Mouse (Mus musculus): Measurements from ENCODE around the gene Mrpl49. TPM values are rescaled to one million over a fixed set of nuclear protein-coding genes. Genes with fewer than 3 reads are reported as not detected.

Gene Mrpl49
- polyA plus RNA-seq, 1 experiment: 11.0 TPM

DNA sequence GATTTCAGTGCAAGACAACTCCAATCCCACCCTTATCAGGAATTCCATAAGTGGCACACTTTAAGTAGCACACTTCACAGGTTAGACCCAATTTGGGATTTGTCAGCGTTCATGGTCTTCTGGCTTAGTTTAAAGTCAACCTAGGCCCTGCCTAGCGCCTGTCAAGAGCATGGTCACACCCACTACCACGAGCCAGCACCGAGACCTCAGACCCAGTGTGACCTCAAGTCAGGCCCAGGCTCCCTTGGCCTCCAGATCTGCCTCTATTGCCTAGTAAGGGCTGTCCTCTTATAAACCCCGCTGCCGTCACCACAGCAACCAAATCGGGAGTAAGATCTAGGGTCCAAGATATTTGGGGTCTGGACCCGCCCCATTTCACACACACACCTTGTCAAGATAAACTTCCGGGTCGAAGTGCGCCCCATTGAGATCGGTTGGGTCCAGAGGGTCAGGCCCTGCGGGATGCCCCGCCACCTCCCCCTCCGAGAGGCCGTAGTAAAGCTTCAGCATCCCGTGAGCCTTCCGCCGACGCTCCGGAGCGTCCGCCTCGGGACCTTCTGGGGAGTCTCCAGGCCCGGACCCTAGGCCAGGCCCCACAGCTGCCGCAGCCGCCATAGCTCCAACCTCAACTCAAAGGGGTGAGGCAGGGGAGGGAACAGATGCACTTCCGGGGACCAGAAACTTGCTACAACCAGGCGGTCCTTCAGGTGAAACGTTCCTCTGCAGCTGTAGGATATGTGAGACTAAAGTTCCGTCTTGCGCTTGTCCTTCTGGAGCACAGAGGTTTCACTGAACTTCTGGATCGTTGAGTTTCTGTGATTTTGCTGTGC is 19.2 kb upstream of the Mrpl49 start, which contains the start of gene Vps51:
TSS of gene Vps51 (minus strand) at position 668 of the 830 bp plus-strand sequence.
- TF ChIP-seq CTCF (IDR thresholded peaks at IDR 0.05; ENCODE audit: extremely low read depth, insufficient read depth, insufficient read length, insufficient replicate concordance) (no peak), POLR2A (IDR thresholded peaks at IDR 0.05; ENCODE audit: low read depth, low read length) (no peak)
- H3K4me3 ChIP-seq (ENCODE audit: extremely low read depth, insufficient read depth, insufficient read length): peak within 1 kb of the TSS; percentile 85
- peaks cover 12% of the 10 kb centered on the region for H3K36me3 ChIP-seq (ENCODE audit: control insufficient read depth, insufficient read depth, low read length)
- peak within 1 kb of the TSS; percentile 81 for H3K27ac ChIP-seq (ENCODE audit: insufficient read depth, low read length)
- peaks cover 7% of the 10 kb centered on the region; the same call in 1 of the 2 replicates for H3K4me1 ChIP-seq (ENCODE audit: control insufficient read depth, insufficient read depth, insufficient read length)
- 1% methylated on average over 33 of the region's 33 CpGs for WGBS
- peak; percentile 83 to 89 for DNase-seq (ENCODE audit: low read depth in 1 of 2, low spot score in 2 of 2)
- no peaks in the 10 kb centered on the region for H3K27me3 ChIP-seq (ENCODE audit: control insufficient read depth, insufficient read depth, low read length)

DNA sequence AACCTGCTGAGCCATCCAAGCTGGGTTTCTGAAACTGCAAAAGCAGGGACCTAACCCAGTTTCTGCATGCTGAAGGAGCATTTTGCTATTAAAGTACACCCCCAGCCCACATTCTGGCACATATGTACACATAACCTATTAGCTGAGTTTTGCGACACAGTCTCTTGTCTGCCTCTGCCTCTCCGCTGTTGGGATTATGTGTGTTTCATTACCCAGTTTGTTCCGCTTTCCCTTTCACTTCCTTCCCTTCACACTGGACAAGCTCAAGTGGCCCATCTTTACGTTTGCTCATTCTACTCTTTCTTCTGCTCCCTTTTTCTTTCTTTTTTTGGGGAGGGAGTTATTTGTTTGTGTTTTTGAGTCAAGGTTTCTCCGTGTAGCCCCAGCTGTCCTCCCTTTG is 16.3 kb upstream of the Mrpl49 start:
- whole genome bisulfite sequencing: 80% methylated on average over 5 of the region's 5 CpGs
- Histone ChIP-seq H3K4me1 (ENCODE audit: control insufficient read depth, insufficient read depth, insufficient read length) (peaks cover 7% of the 10 kb centered on the region), H3K4me3 (ENCODE audit: extremely low read depth, insufficient read depth, insufficient read length) (no peak overlapping the region), H3K27me3 (ENCODE audit: control insufficient read depth, insufficient read depth, low read length) (no peaks in the 10 kb centered on the region), H3K27ac (ENCODE audit: insufficient read depth, low read length) (peak overlapping the region; percentile 11; the same call in 1 of the 2 replicates), H3K36me3 (ENCODE audit: control insufficient read depth, insufficient read depth, low read length) (peaks cover 11% of the 10 kb centered on the region)
- TF ChIP-seq POLR2A (IDR thresholded peaks at IDR 0.05; ENCODE audit: low read depth, low read length): no peak
- TF ChIP-seq CTCF (IDR thresholded peaks at IDR 0.05; ENCODE audit: extremely low read depth, insufficient read depth, insufficient read length, insufficient replicate concordance): no peak
- DNase-seq (ENCODE audit: low read depth in 1 of 2, low spot score in 2 of 2): no peak

DNA sequence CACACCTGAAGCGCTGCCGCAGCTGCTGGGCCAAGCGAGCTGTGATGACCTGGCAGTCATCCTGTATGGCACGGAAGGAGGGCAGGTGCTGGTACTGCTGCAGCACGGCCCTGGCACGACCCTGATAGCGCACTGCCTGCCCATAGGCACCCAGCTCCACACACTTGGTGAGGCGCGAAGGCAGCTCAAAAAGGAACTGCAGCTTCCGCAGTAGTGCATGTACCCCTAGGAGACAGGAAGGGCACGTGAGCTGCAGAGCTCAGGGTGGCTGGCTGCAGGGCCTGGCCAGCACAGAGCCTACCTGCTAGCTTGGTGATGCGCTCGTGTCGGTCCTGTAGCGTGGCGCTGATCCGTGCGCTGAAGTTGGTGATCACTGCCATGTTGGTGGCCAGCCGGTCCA is 13.7 kb upstream of the Mrpl49 start:
- TF ChIP-seq POLR2A (IDR thresholded peaks at IDR 0.05; ENCODE audit: low read depth, low read length): no peak; the same call in 1 of the 2 replicates
- no peak for TF ChIP-seq CTCF (IDR thresholded peaks at IDR 0.05; ENCODE audit: extremely low read depth, insufficient read depth, insufficient read length, insufficient replicate concordance)
- Histone ChIP-seq H3K36me3 (ENCODE audit: control insufficient read depth, insufficient read depth, low read length) (peaks cover 11% of the 10 kb centered on the region), H3K27ac (ENCODE audit: insufficient read depth, low read length) (peak overlapping the region; percentile 68), H3K4me1 (ENCODE audit: control insufficient read depth, insufficient read depth, insufficient read length) (peaks cover 9% of the 10 kb centered on the region), H3K27me3 (ENCODE audit: control insufficient read depth, insufficient read depth, low read length) (no peaks in the 10 kb centered on the region), H3K4me3 (ENCODE audit: extremely low read depth, insufficient read depth, insufficient read length) (no peak overlapping the region; the same call in 1 of the 2 replicates)
- no peak for DNase-seq (ENCODE audit: low read depth in 1 of 2, low spot score in 2 of 2)
- WGBS: 79% methylated on average over 19 of the region's 19 CpGs

DNA sequence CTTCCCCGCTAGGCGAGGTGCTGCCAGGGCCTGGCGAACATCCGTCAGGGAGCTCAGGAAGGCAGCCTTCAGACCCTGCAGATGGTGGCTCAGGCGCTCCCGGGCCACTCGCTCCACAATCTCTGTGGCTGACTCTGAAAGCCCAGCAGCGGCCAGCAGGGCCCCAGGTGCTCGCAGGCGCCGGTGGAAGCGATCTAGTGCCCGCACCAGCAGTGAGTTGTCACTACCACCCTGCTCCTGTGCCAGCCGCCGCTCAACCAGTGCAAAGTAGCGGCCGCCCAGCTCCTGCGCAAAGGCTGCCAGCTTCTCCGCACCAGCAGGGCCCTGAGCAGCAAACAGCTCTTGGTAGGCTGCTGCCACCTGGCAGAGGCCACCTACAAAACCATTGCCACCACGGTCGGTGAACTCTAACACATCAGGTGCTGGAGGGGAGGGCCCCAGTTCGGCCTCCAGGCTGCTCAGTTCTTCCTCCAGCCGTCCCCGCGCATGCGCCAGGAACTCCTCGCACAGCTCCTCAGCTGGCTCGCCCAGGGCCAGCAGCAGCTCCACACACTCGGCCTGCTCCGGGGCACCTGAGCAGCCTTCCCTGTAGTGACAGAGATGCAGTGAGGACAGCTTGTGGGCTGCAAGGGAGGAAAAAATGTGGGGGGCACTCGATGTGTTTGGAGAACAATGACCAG is 13.1 kb upstream of the Mrpl49 start:
- 90% methylated on average over 31 of the region's 31 CpGs for WGBS
- TF ChIP-seq POLR2A (IDR thresholded peaks at IDR 0.05; ENCODE audit: low read depth, low read length) (no peak), CTCF (IDR thresholded peaks at IDR 0.05; ENCODE audit: extremely low read depth, insufficient read depth, insufficient read length, insufficient replicate concordance) (no peak)
- H3K27ac ChIP-seq (ENCODE audit: insufficient read depth, low read length): peak overlapping the region; percentile 68
- H3K4me1 ChIP-seq (ENCODE audit: control insufficient read depth, insufficient read depth, insufficient read length): peaks cover 7% of the 10 kb centered on the region
- H3K27me3 ChIP-seq (ENCODE audit: control insufficient read depth, insufficient read depth, low read length): no peaks in the 10 kb centered on the region
- DNase-seq (ENCODE audit: low read depth in 1 of 2, low spot score in 2 of 2): no peak
- peaks cover 11% of the 10 kb centered on the region for H3K36me3 ChIP-seq (ENCODE audit: control insufficient read depth, insufficient read depth, low read length)
- H3K4me3 ChIP-seq (ENCODE audit: extremely low read depth, insufficient read depth, insufficient read length): no peak overlapping the region; the same call in 1 of the 2 replicates

DNA sequence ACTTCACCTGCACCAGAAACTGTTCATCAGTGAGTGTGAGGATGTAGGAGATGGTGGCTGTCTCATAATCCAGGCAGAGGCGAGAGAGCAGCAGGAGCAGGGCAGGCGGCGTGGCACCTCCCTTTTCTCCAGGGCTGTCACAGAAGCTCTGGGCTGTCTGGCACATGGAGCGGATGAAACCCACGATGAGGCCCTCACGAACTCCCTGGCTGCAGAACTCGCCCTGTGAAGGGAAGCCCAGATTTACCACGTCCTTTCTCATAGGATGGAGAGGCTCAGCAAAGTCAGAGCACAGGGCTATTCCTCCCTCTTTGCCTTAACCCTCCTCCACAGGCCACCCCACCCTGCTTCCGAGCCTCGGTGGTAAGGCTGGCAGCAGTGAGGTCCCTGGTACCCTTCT is 12.3 kb upstream of the Mrpl49 start:
- Histone ChIP-seq H3K27ac (ENCODE audit: insufficient read depth, low read length) (no peak overlapping the region), H3K4me1 (ENCODE audit: control insufficient read depth, insufficient read depth, insufficient read length) (peaks cover 7% of the 10 kb centered on the region), H3K36me3 (ENCODE audit: control insufficient read depth, insufficient read depth, low read length) (peaks cover 11% of the 10 kb centered on the region), H3K27me3 (ENCODE audit: control insufficient read depth, insufficient read depth, low read length) (no peaks in the 10 kb centered on the region), H3K4me3 (ENCODE audit: extremely low read depth, insufficient read depth, insufficient read length) (no peak overlapping the region)
- TF ChIP-seq POLR2A (IDR thresholded peaks at IDR 0.05; ENCODE audit: low read depth, low read length) (no peak), CTCF (IDR thresholded peaks at IDR 0.05; ENCODE audit: extremely low read depth, insufficient read depth, insufficient read length, insufficient replicate concordance) (no peak)
- no peak for DNase-seq (ENCODE audit: low read depth in 1 of 2, low spot score in 2 of 2)
- WGBS: 86% methylated on average over 10 of the region's 10 CpGs

DNA sequence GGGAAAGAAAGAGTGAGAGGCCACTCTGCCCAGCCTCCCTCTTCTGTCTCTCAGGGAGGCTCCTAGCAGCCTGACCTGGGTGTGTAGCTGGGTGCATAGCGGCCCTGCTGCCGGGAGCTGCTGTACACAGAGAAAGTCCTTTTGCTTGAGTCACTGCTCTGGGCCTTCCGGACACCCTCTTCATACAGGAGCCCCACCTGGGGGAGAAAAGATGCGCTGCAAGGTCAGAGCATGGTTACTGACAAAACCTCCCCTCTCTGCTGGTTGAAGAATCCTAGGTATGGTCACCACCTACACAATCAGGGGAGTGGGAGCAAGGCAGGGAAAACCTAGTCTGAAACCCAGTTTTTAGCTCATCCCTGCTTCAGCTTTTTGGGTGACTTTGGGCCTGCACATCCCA is 11.4 kb upstream of the Mrpl49 start:
- no peak for DNase-seq (ENCODE audit: low read depth in 1 of 2, low spot score in 2 of 2)
- 89% methylated on average over 4 of the region's 4 CpGs for WGBS
- H3K4me1 ChIP-seq (ENCODE audit: control insufficient read depth, insufficient read depth, insufficient read length): peaks cover 7% of the 10 kb centered on the region
- H3K27ac ChIP-seq (ENCODE audit: insufficient read depth, low read length): no peak overlapping the region
- H3K4me3 ChIP-seq (ENCODE audit: extremely low read depth, insufficient read depth, insufficient read length): no peak overlapping the region
- H3K27me3 ChIP-seq (ENCODE audit: control insufficient read depth, insufficient read depth, low read length): no peaks in the 10 kb centered on the region
- H3K36me3 ChIP-seq (ENCODE audit: control insufficient read depth, insufficient read depth, low read length): peaks cover 11% of the 10 kb centered on the region
- TF ChIP-seq POLR2A (IDR thresholded peaks at IDR 0.05; ENCODE audit: low read depth, low read length) (no peak), CTCF (IDR thresholded peaks at IDR 0.05; ENCODE audit: extremely low read depth, insufficient read depth, insufficient read length, insufficient replicate concordance) (no peak)

Data from spleen, adult 2 months (tissue).